Mouse (Mus musculus) kidney, postnatal 14 days (tissue): ENCODE measurements around the gene Cst7.

ENCODE experiments used
- DNase-seq: peaks from one replicate; pipeline ENCODE4 v3.0.0; 2022; ENCODE audit warnings: mixed read lengths

Cst7 gene

DNA sequence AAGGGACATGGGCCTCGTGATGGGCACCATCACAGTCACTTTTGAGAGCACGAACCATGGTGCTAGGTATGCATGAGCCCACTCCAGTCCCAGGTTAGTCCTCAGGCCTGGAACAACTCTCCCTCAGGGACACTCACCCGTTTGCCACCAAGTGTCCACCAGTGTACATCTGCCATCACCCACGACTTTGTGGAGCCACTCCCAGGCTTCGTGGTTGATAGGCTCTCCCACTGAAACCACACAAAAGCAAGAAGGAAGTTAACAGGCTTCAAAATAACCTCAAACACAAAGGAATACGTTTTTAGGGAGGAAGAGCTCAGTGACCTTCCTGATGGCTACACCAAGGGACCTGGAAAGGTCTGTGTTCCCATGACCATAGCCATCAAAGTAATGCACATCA is 56.9 kb downstream of the Cst7 start:
- DNase-seq: no peak
